Mouse (Mus musculus) ES-Bruce4 (cell line): ENCODE results near the gene Stard3.

Experiments
- CTCF ChIP-seq: IDR thresholded peaks from one replicate; pipeline ENCODE4 v1.8.1; 2011; ENCODE audit warnings: low read depth, low read length
- EP300 ChIP-seq: IDR thresholded peaks from 2 replicates; pipeline ENCODE4 v1.6.1; 2011; ENCODE audit warnings: low read depth, low read length; ENCODE audit not compliant: insufficient read depth
- POLR2A ChIP-seq: IDR thresholded peaks from one replicate; pipeline ENCODE4 v1.8.1; 2011; ENCODE audit warnings: low read length; ENCODE audit not compliant: insufficient read depth

DNA sequence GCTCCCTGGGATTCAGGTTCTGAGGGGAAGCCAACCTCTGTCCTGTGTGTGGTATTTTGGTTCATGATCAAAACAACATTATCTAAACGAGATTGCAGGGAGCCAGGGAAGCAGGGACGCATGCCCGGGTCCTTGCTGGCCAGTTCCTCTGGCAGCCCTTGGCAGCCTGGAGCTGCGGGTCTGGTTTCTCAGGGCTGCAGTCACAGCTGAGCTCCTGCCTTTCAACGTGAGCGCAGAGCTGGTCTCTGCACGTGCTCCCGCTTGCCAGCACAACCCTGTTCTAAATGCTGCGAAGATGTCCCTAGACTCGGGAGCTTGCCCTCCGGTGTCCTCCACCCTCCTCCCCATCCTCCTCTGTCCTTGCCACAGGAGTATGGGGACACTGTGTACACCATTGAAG is 19.6 kb downstream of the Stard3 start:
- TF ChIP-seq CTCF (no peak), EP300 (no peak), POLR2A (no peak)
